Mouse (Mus musculus) adrenal gland, postnatal 10 days (tissue): ENCODE measurements around the gene Efhd1. TPM values are rescaled to one million over a fixed set of nuclear protein-coding genes. Genes with fewer than 3 reads are reported as not detected.
A peak's percentile ranks its signal among the peaks of the same experiment; 100 is the strongest.

Experiments used
- DNase-seq: peaks from one replicate; pipeline ENCODE4 v3.0.0; 2021; ENCODE audit warnings: mixed read lengths
- total RNA-seq, 2 experiments: library from RNA; stranded (reverse); gene quantifications; 2 replicates each; pipeline ENCODE4 v1.2.3; 2021

The Efhd1 gene
- total RNA-seq, 2 experiments from 2014 or later: 121 to 185 TPM

GRCm38 (mm10) chr1:87270204-87270603 is 6.0 kb downstream of the Efhd1 start:
- DNase-seq: no peak

- DNase-seq: peak; percentile 50
These were observed 6.7 kb downstream of the Efhd1 start for GRCm38 (mm10) chr1:87270641-87271467.

GRCm38 (mm10) chr1:87271596-87271995 is 7.4 kb downstream of the Efhd1 start:
- DNase-seq: no peak

- DNase-seq: peak; percentile 65
These were observed 8.3 kb downstream of the Efhd1 start for GRCm38 (mm10) chr1:87272462-87272861.

- DNase-seq: peak; percentile 87
These were observed 9.4 kb downstream of the Efhd1 start for GRCm38 (mm10) chr1:87273514-87273942.

- DNase-seq: no peak
These were observed 10.0 kb downstream of the Efhd1 start for GRCm38 (mm10) chr1:87274134-87274533.

- no peak for DNase-seq
These were observed 11.0 kb downstream of the Efhd1 start for GRCm38 (mm10) chr1:87275151-87275550.

- DNase-seq: no peak
These were observed 11.9 kb downstream of the Efhd1 start for GRCm38 (mm10) chr1:87276056-87276455.

- no peak for DNase-seq
These were observed 16.1 kb downstream of the Efhd1 start for GRCm38 (mm10) chr1:87280281-87280680.

GRCm38 (mm10) chr1:87281599-87282412 is 17.6 kb downstream of the Efhd1 start:
- DNase-seq: peak; percentile 56

- no peak for DNase-seq
These were observed 18.2 kb downstream of the Efhd1 start for GRCm38 (mm10) chr1:87282413-87282788.

- DNase-seq: no peak
These were observed 19.3 kb downstream of the Efhd1 start for GRCm38 (mm10) chr1:87283410-87283960.

GRCm38 (mm10) chr1:87287105-87287504 is 22.9 kb downstream of the Efhd1 start:
- no peak for DNase-seq

- DNase-seq: peak; percentile 58
These were observed 27.3 kb downstream of the Efhd1 start for GRCm38 (mm10) chr1:87291416-87291815.

- DNase-seq: peak; percentile 73
These were observed 28.4 kb downstream of the Efhd1 start for GRCm38 (mm10) chr1:87292420-87293190.

- DNase-seq: no peak
These were observed 30.0 kb downstream of the Efhd1 start for GRCm38 (mm10) chr1:87294063-87294710.

- no peak for DNase-seq
These were observed 30.8 kb downstream of the Efhd1 start for GRCm38 (mm10) chr1:87294951-87295350.

- no peak for DNase-seq
These were observed 33.3 kb downstream of the Efhd1 start for GRCm38 (mm10) chr1:87297346-87297925.

GRCm38 (mm10) chr1:87300360-87301286 is 36.5 kb downstream of the Efhd1 start:
- no peak for DNase-seq

GRCm38 (mm10) chr1:87301971-87302370 is 37.8 kb downstream of the Efhd1 start:
- DNase-seq: no peak
